Mouse (Mus musculus) CH12.LX (cell line): ENCODE results near the gene Sdf4.

Experiments used
- GABPA ChIP-seq: IDR thresholded peaks from 2 replicates; pipeline ENCODE4 v1.6.1; 2012; ENCODE audit warnings: low read depth, low read length, improper control_type of control experiment, inconsistent platforms; ENCODE audit not compliant: insufficient replicate concordance
- POLR2A ChIP-seq: IDR thresholded peaks from 2 replicates; pipeline ENCODE4 v1.6.1; 2011; ENCODE audit warnings: low read depth, mild to moderate bottlenecking, improper control_type of control experiment, low read length
- TBP ChIP-seq: conservative IDR thresholded peaks from 2 replicates; pipeline ENCODE4 v1.6.1; 2011; ENCODE audit warnings: low read depth, low read length, improper control_type of control experiment
- USF2 ChIP-seq: conservative IDR thresholded peaks from 2 replicates; pipeline ENCODE4 v1.6.1; 2011; ENCODE audit warnings: low read depth, low read length, improper control_type of control experiment

DNA sequence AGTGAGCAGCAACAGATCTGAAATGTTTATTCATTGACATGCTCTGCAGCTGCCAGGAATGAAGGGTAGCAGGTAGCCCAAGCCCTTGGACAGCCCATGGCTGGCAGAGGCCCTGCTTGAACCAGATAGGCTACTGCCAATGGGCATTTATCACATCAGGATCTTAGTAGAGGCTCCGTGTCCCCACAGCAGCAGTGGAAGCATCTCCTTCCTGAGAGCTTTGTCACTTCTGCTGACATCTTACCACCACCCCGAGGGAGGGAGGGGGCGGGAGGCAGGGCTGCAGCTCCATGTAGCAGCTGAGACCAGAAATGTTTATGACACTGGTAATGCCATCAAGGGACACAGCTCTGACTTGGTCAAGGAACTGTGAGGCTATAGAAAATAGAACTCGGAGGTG is 40.2 kb downstream of the Sdf4 start:
- no peak for TF ChIP-seq GABPA
- no peak for TF ChIP-seq TBP
- no peak for TF ChIP-seq POLR2A
- no peak for TF ChIP-seq USF2
